Mouse (Mus musculus): ENCODE data around the gene Rps10. TPM values are rescaled to one million over a fixed set of nuclear protein-coding genes. Genes with fewer than 3 reads are reported as not detected.
A peak's percentile ranks its signal among the peaks of the same experiment; 100 is the strongest.

Rps10 gene
- polyA plus RNA-seq, 1 experiment: 488 TPM

DNA sequence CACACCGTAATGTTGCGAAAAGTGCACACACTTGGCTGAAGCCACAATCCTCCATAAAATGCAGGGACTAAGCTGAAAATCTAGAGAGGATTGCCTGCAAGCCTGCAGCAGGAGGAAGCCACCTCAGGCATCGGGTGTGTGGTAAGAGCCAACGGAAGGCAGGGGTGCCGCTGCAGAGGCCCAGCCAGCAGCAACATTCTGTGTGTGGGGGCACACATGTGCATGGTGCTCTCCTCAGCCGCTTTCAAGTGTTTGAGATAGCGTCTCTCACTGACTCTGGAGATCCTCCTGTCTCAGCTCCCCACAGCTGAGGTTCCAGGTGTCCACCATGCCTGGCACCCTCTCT lies 43.9 kb downstream of the Rps10 start:
- Histone ChIP-seq H3K4me3 (replicated peaks; ENCODE audit: insufficient read depth, low read depth, low read length) (no peak overlapping the region), H3K27me3 (ENCODE audit: control insufficient read depth, insufficient read depth, low read length) (no peaks in the 10 kb centered on the region), H3K27ac (ENCODE audit: insufficient read depth, low read length) (no peak overlapping the region), H3K4me1 (ENCODE audit: control insufficient read depth, insufficient read depth, low read length) (peaks cover 37% of the 10 kb centered on the region)
- DNase-seq: no peak
- TF ChIP-seq POLR2A (IDR thresholded peaks at IDR 0.05; ENCODE audit: borderline replicate concordance, insufficient read depth, low read length) (no peak), CTCF (IDR thresholded peaks at IDR 0.05; ENCODE audit: borderline replicate concordance, insufficient read depth, low read depth, low read length) (no peak)
- 97% methylated on average over 7 of the region's 7 CpGs for WGBS

DNA sequence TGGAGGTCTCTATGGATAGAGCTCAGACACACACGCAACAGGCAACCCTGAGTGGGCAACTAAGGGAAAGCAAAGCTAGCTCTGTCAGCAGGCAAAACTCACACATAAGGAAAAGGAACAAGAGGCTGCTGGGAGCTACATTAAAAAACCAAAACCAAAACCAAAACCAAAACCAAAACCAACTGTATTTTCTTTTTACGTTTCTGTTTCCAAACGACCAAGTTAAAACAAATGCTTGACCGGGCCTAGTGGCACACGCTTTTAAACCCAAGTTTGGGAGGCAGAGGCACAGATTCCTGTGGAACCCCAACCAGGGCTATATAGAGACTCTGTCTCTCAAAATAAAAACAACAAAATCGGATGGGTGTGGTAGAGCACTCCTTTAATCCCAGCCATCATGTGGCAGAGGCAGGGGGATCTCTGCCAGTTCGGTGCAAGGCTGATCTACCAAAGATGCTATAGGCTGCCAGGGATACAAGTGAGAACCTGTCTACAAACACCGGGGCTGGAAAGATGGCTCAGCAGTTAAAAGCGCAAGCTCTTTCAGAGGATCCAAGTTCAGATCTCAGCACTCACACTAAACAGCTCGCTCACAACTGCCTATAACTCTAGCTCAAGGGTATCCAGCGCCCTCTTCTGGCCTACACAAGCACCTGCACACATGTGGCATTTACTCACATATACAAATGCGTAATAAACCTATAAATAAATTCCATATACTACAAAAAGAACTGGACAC lies 44.5 kb downstream of the Rps10 start:
- no peak overlapping the region for H3K4me3 ChIP-seq (replicated peaks; ENCODE audit: insufficient read depth, low read depth, low read length)
- DNase-seq: no peak
- TF ChIP-seq CTCF (IDR thresholded peaks at IDR 0.05; ENCODE audit: borderline replicate concordance, insufficient read depth, low read depth, low read length): peak; percentile 27; the same call in 1 of the 2 replicates
- no peak for TF ChIP-seq POLR2A (IDR thresholded peaks at IDR 0.05; ENCODE audit: borderline replicate concordance, insufficient read depth, low read length)
- peaks cover 40% of the 10 kb centered on the region for H3K4me1 ChIP-seq (ENCODE audit: control insufficient read depth, insufficient read depth, low read length)
- 87% methylated on average over 12 of the region's 12 CpGs for WGBS
- H3K27me3 ChIP-seq (ENCODE audit: control insufficient read depth, insufficient read depth, low read length): no peaks in the 10 kb centered on the region
- H3K27ac ChIP-seq (ENCODE audit: insufficient read depth, low read length): no peak overlapping the region

DNA sequence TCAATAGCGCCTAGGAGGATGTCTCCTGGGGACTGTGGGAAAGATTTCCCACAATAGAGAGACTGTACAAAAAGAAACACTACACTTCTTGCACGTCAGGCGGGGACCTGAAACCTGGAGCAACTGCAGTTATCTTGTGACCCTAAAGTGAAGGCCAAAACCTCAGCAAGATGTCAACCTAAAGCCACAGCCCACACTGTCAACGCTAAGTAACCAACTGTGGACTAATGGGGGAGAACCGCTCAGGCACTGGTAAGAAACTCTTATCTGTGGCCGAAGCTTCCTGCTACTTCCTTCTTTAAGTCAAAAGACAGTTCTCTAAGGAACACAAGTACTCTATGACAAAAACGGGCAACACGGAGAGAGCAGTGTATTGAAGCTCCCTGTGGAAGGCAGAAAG lies 48.2 kb downstream of the Rps10 start:
- Histone ChIP-seq H3K27ac (ENCODE audit: insufficient read depth, low read length) (no peak overlapping the region; the same call in 1 of the 2 replicates), H3K4me3 (replicated peaks; ENCODE audit: insufficient read depth, low read depth, low read length) (no peak overlapping the region), H3K4me1 (ENCODE audit: control insufficient read depth, insufficient read depth, low read length) (peaks cover 26% of the 10 kb centered on the region), H3K27me3 (ENCODE audit: control insufficient read depth, insufficient read depth, low read length) (no peaks in the 10 kb centered on the region)
- TF ChIP-seq CTCF (IDR thresholded peaks at IDR 0.05; ENCODE audit: borderline replicate concordance, insufficient read depth, low read depth, low read length): no peak
- no peak for TF ChIP-seq POLR2A (IDR thresholded peaks at IDR 0.05; ENCODE audit: borderline replicate concordance, insufficient read depth, low read length)
- WGBS: 67% methylated on average over 8 of the region's 8 CpGs
- no peak for DNase-seq

DNA sequence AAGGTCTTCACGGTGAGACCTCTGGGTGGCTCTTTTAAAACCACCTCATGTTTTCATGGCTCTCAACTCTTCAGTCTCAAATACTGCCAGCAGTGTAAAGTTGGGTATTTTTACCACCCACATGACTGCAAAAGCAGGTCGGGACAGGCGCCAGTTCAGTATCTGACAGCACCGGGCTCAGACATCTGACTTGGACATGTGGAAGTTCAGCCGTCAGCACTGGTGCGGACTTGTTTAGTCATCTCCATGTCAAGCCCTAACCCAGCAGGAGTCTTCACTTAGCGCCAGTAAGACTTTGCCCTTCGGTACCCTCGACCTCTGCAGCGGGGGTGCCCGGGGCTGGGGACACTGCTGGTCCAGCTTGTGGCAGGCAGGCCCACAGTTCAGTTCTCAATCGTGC lies 49.2 kb downstream of the Rps10 start:
- Histone ChIP-seq H3K27ac (ENCODE audit: insufficient read depth, low read length) (peak overlapping the region; percentile 37), H3K4me3 (replicated peaks; ENCODE audit: insufficient read depth, low read depth, low read length) (no peak overlapping the region), H3K27me3 (ENCODE audit: control insufficient read depth, insufficient read depth, low read length) (no peaks in the 10 kb centered on the region), H3K4me1 (ENCODE audit: control insufficient read depth, insufficient read depth, low read length) (peaks cover 29% of the 10 kb centered on the region)
- DNase-seq: peak in 1 of 2 experiments; percentile 63
- TF ChIP-seq POLR2A (IDR thresholded peaks at IDR 0.05; ENCODE audit: borderline replicate concordance, insufficient read depth, low read length) (no peak), CTCF (IDR thresholded peaks at IDR 0.05; ENCODE audit: borderline replicate concordance, insufficient read depth, low read depth, low read length) (no peak)
- 14% methylated on average over 12 of the region's 12 CpGs for WGBS

DNA sequence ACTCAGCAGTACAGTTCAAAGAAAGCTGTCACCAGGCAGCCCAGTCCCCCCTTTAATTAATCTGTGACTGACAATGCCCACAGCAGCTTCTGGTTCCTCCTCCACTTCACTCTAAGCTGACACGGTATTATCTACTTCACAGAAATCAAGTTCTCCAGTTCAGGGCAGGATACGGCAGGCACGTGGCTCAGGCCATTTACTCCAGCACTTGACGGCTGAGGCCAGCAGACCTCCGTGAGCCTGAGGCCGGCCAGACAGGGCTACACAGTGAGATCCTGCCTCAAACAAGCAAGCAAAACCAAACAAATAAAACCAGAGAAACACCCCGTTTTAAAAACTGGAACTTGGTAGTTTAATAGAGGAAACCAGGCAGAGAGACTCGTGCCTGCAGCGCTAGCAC lies 49.8 kb downstream of the Rps10 start:
- Histone ChIP-seq H3K4me3 (replicated peaks; ENCODE audit: insufficient read depth, low read depth, low read length) (no peak overlapping the region), H3K27ac (ENCODE audit: insufficient read depth, low read length) (peak overlapping the region; percentile 37; the same call in 1 of the 2 replicates), H3K27me3 (ENCODE audit: control insufficient read depth, insufficient read depth, low read length) (no peaks in the 10 kb centered on the region), H3K4me1 (ENCODE audit: control insufficient read depth, insufficient read depth, low read length) (peaks cover 32% of the 10 kb centered on the region)
- 62% methylated on average over 9 of the region's 9 CpGs for WGBS
- DNase-seq: no peak
- TF ChIP-seq CTCF (IDR thresholded peaks at IDR 0.05; ENCODE audit: borderline replicate concordance, insufficient read depth, low read depth, low read length) (no peak), POLR2A (IDR thresholded peaks at IDR 0.05; ENCODE audit: borderline replicate concordance, insufficient read depth, low read length) (no peak)

DNA sequence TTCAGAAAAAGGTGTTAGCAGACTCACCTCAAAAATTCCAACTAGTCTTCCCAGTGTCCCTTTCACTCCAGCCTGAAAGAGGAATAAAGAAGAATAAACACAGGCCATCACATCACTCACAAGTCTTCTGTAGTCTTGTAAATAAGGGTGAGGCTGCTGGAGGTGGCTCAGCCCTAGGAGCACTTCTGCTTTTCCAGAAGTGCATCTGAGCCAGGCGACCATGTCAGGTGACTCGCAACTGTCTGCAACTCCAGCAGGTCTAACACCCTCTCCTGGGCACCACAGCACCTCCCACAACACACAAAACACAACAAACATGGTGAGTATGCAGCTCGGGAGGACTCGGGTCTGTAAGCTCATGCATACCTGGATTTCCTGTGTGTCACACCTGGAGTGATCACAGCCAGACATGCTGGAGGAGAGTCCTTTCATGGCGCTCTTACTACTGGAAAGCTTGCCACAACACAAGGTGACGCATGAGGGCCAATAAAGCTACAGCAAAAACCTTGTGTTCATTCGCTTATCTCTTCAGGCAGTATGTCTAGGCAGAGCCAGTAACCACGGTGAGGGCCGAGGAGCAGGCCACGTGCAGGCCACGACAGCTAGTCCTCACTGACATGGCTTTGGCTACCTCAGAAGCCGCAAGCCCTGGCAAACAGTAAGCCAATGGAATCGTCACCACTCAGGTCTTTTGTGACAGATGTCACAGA lies 53.1 kb downstream of the Rps10 start:
- no peak for DNase-seq
- TF ChIP-seq CTCF (IDR thresholded peaks at IDR 0.05; ENCODE audit: borderline replicate concordance, insufficient read depth, low read depth, low read length): no peak
- TF ChIP-seq POLR2A (IDR thresholded peaks at IDR 0.05; ENCODE audit: borderline replicate concordance, insufficient read depth, low read length): no peak
- H3K27ac ChIP-seq (ENCODE audit: insufficient read depth, low read length): no peak overlapping the region
- no peaks in the 10 kb centered on the region for H3K27me3 ChIP-seq (ENCODE audit: control insufficient read depth, insufficient read depth, low read length)
- WGBS: 65% methylated on average over 13 of the region's 13 CpGs
- H3K4me1 ChIP-seq (ENCODE audit: control insufficient read depth, insufficient read depth, low read length): peaks cover 48% of the 10 kb centered on the region
- H3K4me3 ChIP-seq (replicated peaks; ENCODE audit: insufficient read depth, low read depth, low read length): no peak overlapping the region

Other genes with a start within 250 kb of the Rps10 start
- gene Grm4, start 115.3 kb downstream of the Rps10 start, polyA plus RNA-seq (2012; rRNA removed): 310 and 403 TPM in 2 replicates
- 124 and 133 TPM in 2 replicates for gene Hmga1, start 80.2 kb downstream of the Rps10 start, polyA plus RNA-seq (2012; rRNA removed)
- gene AI413582, start 70.9 kb downstream of the Rps10 start, polyA plus RNA-seq (2012; rRNA removed): 98.9 and 104 TPM in 2 replicates
- 336 and 366 TPM in 2 replicates for gene Nudt3, start 13.2 kb downstream of the Rps10 start, polyA plus RNA-seq (2012; rRNA removed)
- gene RPS10-NUDT3, start 1.4 kb downstream of the Rps10 start, polyA plus RNA-seq (2012; rRNA removed): 0.16 TPM in 2 replicates
- 228 and 244 TPM in 2 replicates for gene Pacsin1, start 18.8 kb upstream of the Rps10 start, polyA plus RNA-seq (2012; rRNA removed)
- 1.2 and 1.3 TPM in 2 replicates for gene Spdef, start 92.3 kb upstream of the Rps10 start, polyA plus RNA-seq (2012; rRNA removed)
- 152 and 156 TPM in 2 replicates for gene D17Wsu92e, start 184.0 kb upstream of the Rps10 start, polyA plus RNA-seq (2012; rRNA removed)
- gene Snrpc, start 201.5 kb upstream of the Rps10 start, polyA plus RNA-seq (2012; rRNA removed): 81.7 and 85.3 TPM in 2 replicates
- 18.2 and 18.5 TPM in 2 replicates for gene Uhrf1bp1, start 219.8 kb upstream of the Rps10 start, polyA plus RNA-seq (2012; rRNA removed)

All from cerebellum, adult 2 months (tissue).